Mouse (Mus musculus): Measurements from ENCODE around the gene Pafah1b3.
"Not testable (repeated sequence)": the region's sequence is repeated elsewhere in the genome, so short reads cannot be mapped to it uniquely, and the experiment has no call there.

Gene Pafah1b3

DNA sequence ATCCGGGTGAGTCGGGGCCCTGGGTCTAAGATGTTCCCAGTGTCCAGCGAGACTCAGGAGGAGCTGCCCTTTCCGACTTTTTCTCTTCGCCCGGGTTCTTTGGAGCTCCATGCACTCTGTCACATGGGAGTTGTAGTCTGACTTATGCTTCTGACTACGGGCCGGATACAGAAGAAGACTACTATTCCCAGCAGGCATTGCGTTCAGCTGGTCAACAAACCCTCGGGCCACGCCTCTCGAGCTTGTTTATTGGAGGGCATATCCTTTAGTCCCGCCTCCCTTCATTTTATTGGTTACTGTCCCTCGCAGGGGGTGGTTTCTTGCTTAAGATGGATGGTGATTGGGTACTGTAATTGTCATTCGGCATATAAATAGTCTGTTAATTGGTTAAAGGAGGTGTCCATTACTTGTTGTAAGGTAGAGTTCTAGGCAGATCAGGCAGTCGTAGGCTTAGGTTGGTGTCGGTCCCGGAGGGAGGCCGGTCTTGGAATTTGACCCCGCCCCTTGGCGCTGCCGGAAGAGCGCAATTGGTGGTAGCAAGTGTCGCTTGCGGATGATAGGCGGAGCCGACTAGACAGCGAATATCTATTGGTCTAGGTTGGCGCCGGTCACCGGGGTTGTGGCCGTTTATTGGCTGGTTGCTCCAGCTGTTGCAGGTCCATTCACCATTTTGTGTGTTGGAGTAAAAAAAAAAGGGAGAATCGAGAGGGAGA, 29.9 kb downstream of the Pafah1b3 start:
- DNase-seq, result peak; percentile 99

DNA sequence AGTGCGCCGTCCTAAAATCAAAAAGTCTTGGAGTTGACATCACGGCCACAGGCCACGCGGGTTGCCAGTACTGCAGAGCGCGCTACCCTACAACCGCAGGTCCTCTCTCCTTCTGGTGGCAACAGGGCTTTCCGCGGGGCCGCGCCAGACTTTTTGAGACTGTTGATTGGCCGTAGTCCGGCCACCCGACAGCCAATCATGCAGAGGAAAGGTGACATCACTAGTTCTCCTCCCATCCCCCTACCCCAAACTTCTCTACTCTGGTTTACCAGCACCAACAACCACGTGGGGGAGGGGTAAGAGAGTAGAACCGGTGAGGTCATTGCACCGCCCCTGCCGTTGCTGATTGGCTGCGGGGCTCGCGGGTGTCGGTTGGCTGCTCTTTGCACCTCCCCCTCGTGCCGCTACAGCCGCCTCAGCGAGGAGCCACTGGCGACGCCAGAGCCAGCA, 30.5 kb downstream of the Pafah1b3 start, which contains the start of gene Cic:
Gene Cic, plus strand, starts transcription at position 404 of the 450 bp plus-strand sequence.
- peak in 1 of 2 experiments; percentile 97 for DNase-seq

DNA sequence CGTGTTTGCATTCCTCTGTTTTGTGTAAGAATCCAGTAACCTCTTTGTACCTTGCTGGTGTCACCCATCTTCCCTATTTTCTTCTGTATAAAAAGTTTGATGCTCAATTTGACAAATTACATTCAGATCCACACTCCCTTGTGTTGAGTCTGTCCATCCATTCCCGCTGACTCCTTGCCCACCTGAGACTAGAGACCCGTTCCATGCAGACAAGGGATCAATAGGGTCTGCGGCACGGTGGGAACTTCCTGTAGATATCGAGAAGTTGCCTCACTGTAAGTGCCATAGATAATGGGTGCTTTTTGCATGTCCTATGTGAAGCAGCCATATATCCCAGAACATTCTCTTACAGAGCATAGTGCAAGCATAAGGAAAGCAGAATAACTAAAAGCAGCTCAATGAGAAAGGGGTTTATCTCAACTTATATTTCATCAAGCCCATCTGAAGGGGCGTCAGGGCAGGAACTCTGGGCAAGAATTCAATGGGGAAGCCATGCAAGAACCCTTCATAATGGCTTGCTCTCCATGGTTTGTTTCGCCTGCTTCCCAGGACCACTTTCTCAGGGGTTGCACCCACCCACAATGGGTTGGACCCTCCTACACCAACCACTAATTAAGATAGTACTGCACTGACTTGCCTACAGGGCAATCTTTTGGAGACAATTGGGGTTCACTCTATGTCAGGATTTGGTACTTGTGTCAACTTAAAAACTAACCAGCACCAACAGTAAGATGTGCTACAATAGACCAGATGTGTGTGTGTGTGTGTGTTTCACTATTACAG, 31.4 kb downstream of the Pafah1b3 start:
- DNase-seq, result no peak

DNA sequence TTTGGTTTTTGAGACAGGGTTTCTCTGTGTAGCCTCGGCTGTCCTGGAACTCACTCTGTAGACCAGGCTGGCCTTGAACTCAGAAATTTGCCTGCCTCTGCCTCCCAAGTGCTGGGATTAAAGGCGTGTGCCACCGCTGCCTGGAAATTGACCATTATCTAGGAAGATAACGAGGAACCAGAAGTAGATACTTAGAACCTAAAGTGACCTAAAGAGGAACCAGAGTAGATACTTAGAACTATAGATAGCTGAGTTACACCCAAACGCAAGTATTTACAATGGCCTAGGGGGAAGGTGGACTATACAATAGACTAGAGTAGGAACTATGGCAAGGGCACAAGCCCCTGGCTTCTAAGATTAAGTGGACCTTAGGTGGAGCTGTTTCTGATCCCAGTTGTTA, 32.0 kb downstream of the Pafah1b3 start:
- DNase-seq, result not testable (repeated sequence)

DNA sequence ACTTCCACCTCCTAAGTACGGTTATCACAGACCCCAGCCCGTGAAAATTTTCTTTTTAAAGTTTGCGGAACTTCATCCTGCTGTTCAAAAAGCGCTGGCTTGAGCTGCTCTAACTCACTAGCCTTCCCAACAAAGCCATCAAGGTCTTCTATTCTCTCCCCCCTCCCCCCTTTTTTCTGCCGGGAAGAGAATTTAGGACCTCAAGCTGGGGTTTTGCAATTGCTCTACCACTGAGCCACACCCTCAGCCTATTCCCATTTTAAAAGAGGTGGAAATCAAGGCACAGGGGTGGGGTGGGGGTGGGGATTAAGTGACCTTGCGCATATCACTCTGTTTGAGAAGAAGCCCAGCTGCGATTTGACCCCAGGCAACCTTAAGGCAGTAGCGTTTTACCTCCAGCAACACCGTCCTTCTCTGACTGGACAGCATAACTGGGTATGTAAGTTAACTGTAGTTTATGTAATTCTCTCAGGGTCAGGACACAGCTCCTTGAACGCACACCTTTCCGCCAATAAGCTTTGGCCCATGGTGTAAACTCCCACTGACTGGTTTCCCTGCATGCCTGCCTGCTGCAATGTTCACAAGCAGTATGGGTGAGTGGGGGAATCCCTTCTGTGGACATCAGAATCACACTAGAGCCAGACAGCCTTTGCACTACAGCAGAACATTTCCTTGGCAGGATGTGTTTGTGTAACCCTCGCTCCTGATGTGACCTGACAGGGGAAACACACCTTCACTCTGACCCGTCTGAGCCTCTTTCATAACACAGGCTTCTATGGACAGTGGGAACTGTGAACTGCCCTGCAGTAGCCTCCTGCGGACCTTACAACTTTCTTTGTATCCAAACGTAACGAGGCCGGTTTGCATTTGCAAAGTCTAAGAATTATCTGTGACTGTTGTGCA, 33.6 kb downstream of the Pafah1b3 start:
- DNase-seq, result no peak

DNA sequence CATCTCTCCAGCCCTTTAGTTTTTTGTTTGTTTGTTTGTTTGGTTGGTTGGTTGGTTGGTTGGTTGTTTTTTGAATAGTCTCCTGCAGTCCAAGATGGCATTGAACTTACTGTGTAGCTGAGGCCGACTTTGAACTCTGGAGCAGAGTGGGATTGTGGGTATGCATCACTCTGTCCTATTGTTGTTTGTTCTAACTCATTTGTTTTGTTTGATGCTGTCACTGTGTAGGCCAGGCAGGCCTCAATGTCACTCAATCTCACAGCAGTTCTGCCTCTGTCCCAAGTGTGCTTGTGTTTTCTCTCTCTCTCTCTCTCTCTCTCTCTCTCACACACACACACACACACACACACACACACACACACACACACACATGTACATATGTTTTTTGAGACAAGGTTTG, 35.9 kb downstream of the Pafah1b3 start:
- DNase-seq, result no peak

DNA sequence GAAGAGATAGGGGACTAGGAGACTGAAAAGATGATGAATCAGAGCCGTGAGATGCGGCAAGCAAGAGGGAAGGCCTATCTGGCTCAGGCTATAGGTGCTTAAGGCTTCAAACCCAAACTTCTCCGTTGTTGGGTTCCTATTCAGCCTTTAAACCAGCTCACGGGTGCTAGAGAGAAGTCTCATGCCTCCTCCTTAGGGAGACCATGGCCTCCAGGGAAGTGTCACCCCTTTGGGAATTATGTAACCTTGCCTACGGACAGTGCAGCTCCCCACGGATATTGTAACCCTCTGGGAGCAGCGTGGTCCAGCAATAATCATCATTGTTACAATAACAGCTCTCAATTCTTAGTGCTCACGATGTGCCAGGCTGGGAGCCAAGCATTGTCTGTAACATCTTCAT, 46.0 kb downstream of the Pafah1b3 start:
- peak; percentile 46 to 61 for DNase-seq

DNA sequence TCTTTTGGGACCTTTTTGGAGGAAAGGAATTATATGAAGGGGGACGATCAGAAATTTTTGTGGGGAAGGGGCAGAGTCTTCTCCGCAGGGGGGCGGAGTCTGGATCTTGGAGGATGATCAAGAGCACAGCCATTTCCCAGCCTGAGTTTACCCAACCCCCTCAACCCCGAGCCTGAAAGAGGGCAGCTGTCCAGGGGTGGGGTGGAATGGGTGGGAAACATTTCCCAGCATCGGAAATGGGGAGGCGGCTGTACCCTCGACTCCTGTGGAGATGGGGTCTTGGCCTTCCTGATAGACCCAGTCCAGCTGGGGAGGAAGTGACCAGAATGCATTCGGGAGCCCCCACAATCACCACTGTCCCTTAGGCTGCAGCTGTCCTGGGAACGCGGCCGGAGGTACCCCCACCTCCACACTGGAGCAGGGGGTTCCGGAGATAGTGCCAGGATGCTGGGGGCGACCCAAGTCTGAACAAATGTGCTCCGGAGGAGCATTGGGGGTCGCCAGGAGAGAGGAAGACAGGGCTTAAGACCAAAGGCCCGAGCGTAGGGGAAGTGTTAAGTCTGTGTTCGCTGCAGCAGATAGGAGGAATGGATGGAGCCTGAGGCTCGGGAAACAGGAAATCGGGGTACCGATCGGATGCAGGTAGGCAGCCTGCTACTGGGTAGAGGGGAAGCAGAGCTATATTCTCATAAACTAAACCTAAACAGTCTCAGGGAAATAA, 46.6 kb downstream of the Pafah1b3 start:
- peak; percentile 63 to 73 for DNase-seq

DNA sequence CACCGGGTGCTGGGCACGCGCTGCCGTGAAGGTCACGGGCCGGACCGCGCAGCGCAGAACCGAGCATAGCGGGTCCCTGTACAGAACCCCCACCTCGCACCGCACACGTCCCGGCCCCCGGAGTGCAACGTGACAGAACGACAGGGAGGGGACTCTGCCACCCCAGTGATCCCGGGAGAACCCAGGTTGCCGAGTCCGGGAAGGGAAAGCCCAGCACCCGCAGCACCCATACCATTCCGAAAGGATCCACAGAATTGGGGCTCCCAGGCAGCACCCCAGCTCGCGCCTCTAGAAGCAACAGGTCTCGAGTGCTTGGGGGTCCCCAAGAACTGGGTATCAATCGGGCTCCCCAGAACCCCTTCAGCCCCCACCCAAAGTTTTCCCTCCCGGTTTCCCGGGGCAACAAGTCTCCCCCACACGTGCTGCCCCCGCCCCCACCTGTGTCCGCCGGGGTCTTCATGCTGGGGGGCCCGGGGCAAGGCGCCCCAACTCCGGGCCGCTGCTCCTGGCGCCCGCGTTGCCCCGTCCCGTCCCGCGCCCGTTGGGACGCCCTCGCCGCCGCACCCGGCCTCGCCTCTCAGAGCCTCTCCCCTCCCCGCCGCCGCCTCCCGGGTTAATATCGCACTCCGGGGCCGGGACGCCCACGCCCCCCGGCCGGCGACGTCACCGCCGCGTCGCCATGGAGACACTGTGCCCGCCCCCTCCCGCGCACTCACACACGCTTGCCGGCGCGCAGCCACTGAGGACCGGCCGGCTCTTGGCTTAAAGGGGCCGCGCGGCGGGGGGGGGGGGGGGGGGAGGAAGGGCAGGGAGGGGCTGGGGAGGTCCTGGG, 47.4 kb downstream of the Pafah1b3 start, which contains the start of gene Erf:
Gene Erf, minus strand, starts transcription at position 621 of the 832 bp plus-strand sequence.
- DNase-seq, result peak; percentile 94 to 97

DNA sequence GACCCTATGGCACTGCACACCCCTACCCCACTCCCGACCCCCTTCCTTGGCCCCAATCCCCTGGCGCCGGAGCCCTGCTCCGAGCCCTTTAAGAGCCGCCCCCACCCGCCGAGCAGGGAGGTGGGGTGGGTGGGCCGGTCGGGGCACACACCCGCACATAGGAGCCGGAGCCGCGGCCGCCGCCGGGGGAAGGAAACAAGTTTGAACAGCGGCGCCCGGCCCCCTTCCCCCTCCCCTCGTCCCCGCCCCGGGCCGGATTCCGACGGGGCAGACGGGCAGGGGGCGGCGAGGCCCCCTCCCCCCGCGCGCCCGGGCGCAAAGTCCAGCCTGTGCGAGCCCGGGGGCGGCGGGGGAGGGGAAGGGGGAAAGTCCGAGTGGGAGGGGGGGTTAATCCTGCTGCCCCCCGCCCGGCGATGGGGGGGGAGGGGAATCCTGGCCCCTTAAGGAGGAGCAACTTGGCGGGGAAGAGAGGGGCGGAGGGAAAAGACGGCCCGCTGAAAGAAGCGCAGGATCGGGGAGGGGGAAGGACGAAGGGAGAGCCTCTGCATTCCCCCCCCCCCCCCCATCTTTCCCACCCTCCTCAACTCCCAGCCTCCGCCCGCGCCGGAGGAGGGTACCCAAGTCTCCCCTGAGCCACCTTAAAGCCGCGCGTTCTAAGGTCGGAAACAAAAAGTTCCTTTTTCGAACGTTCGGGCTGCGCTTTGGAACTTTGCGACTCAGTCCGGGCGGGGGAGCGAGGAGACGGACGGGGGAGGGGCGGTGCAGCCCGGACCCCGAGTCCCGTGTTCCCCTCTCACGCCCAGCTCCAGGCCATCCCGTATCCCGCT, 48.3 kb downstream of the Pafah1b3 start:
- DNase-seq, result peak; percentile 43 to 79

DNA sequence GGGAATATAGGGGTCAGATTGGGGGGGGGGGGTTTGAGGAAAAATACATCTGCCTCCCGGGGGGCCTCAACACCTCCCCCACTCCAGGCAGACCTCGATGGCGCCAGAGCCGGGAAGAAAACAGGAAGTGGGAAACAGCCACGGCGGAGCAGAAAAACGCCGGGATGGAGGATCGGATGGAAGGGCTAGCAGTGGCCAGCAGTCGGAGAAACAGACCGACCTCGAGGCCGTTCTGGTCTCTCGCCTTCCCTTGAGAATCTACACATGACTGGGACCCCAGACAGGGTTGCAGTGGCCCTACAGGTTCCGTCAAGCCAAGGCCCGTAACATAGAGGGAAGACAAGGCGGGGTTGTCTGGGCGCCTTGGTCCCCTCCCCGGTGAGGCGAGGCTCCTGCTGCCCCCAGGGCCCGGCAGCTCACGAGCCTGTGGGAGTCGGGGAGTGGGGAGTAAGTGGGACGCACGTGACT, 48.9 kb downstream of the Pafah1b3 start:
- peak; percentile 51 to 70 for DNase-seq

DNA sequence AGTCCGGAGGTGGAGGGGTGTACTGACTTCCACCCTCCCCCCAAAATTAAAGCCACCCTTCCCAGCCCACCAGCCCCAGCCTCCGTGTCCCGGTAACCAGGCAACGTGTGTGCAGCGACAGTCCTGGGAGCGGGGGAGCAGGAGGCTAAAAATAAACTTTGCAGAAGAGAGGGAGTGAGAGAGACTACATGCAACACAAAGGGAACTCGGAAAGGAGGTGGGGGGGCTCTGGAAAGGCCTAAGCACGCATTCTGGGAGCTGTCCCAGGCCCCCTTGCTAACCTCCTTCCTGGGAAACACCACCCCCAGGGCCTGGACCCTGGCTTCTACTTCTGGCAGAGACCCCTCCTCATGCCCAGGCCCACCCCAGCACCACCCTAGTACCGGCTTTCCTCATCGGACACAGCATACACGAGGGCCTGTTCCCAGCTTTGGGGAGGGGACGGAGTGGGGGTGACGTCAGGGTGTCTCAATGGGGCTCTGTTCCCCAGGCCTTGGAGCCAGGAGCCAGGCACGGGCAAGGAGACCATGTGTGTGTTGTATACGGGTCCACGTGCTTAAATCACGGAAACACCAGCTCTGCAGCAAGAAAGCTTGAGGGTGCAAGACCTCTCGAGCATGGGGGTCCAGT, 49.7 kb downstream of the Pafah1b3 start:
- DNase-seq, result peak; percentile 52 to 60

DNA sequence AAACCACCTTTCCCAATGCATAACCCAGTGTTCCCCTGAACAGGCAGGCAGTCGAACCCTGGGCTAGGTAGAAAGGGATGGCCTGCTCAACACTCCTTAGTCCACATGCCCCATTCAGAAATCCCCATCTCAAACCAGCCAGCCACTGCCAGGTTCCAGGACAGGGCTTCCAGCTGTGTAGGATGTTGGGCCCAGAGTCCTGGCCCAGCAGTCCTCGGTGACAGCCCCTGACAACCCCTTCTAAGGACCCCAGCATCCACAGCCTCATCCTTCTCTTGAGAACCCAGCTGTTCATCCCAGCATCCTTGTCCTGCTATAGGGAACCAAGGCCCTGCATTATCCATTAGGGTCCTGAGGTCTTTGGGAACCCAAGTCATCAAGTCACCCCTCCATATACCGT, 50.3 kb downstream of the Pafah1b3 start:
- peak in 1 of 2 experiments; percentile 16 for DNase-seq

DNA sequence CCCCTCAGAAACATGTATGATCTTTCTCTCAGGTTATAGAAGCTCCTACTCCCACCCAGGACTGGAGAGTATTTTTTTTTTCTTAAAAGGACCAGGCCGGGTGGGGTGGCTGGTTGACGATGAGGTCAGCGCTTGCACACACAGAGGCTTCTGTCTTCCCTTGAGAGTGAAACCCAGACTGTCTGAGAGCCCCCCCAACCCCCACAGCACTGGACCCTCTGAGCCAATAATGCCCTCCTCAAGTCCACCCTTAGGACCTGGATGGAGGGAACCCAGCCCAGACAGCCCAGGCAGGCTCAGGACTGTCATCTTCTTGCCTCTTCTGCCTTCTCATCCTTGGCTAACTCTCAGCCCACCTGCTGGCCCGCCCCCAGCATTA, 51.0 kb downstream of the Pafah1b3 start:
- DNase-seq, result peak in 1 of 2 experiments; percentile 15

DNA sequence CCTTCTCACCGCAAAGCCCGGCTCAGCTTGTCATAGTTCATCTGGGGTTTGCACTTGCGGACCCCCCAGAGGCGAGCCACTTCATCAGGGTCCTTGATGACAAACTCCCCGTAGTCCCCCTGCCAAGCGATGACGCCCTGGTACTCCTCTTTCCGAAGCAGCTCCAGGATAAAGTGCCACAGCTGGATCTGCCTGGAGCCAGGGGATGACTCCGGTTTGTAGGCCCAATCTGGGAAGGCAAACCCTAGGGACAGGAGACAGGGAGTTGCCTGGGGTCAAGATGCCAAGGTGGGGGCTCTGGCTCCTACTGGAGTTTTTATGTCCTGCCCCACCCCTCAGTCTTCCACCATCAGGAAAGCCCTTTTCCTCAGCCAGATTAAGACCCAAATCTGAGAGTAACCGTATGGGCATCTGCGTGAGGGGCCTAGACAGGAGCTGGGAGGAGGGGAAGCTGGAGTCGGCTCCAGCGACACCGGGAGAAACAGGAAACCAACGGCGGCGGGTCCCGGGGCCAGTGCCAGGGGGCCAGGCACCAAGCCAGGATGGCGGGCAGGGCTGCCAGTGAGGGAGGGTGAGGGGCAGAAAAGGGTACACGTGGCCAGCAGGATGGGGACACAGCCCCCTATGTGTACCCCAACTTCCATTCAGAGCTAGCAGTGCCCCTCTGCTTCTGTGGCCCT, 51.6 kb downstream of the Pafah1b3 start:
- peak; percentile 54 to 74 for DNase-seq
